Mouse (Mus musculus): ENCODE measurements around the gene Gm7682.
"Not testable (repeated sequence)": the region's sequence is repeated elsewhere in the genome, so short reads cannot be mapped to it uniquely, and the experiment has no call there.

The Gm7682 gene
- long read RNA-seq, experiment 1 = 0 reads
- long read RNA-seq, experiment 2 = 0 reads

DNA sequence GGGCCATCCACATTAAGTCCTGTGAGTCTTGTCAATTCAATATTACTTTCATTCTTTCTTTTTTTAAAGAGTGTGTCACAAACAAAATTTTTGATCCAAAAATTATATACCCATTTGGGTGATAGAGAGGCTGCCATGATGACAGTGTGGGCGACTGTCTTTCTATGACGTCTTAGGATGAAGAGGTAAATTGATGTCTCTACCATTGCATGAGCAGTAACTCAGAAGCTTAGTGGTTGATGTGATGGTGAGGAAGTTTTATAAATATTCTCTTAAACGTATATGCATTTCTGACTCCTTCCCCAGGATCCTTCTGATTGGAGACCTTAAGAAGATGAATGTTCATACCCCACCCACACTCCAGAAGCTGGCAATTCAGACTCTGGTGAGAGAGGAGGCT lies at the start of gene Gm7682:
Gene Gm7682 (plus strand): TSS at position 301 of the 400 bp plus-strand sequence.
- intact Hi-C loops (cut with DNase I) = not testable (repeated sequence)

Measured in adrenal gland (tissue).